Mouse (Mus musculus) megakaryocyte-erythroid progenitor cell, adult 5-6 weeks (primary cell): ENCODE measurements around the gene Has3. TPM values are rescaled to one million over a fixed set of nuclear protein-coding genes. Genes with fewer than 3 reads are reported as not detected.
"Not testable (repeated sequence)": the region's sequence is repeated elsewhere in the genome, so short reads cannot be mapped to it uniquely, and the experiment has no call there.

Experiments
- ATAC-seq: replicated peaks from 2 replicates; pipeline ENCODE4 v1.8.0; 2016; ENCODE audit warnings: mild to moderate bottlenecking, inconsistent platforms; ENCODE audit not compliant: severe bottlenecking, poor library complexity, low FRiP score, low TSS enrichment
- total RNA-seq, 2 experiments: library from RNA; stranded (forward) in 1 of 2; stranded (reverse) in 1 of 2; fragments of 200-1000, 215-1000 nt in 1 of 2; fragments of >200 nt in 1 of 2; fragmentation: Nextera tagmentation in 1 of 2; gene quantifications; 2 replicates each; pipeline ENCODE4 v1.2.3; 2014 to 2017

The Has3 gene
- total RNA-seq, 2 experiments from 2014 or later, result 0.66 TPM; not detected in 1

GRCm38 (mm10) chr8:106927247-106927646 lies 57.2 kb downstream of the Has3 start:
- ATAC-seq, result peak; percentile 88

GRCm38 (mm10) chr8:106928182-106928581 lies 58.1 kb downstream of the Has3 start:
- ATAC-seq, result not testable (repeated sequence)

GRCm38 (mm10) chr8:106929155-106929913 lies 59.3 kb downstream of the Has3 start:
- ATAC-seq, result no peak

GRCm38 (mm10) chr8:106929921-106930320 lies 59.9 kb downstream of the Has3 start:
- no peak for ATAC-seq

DNA sequence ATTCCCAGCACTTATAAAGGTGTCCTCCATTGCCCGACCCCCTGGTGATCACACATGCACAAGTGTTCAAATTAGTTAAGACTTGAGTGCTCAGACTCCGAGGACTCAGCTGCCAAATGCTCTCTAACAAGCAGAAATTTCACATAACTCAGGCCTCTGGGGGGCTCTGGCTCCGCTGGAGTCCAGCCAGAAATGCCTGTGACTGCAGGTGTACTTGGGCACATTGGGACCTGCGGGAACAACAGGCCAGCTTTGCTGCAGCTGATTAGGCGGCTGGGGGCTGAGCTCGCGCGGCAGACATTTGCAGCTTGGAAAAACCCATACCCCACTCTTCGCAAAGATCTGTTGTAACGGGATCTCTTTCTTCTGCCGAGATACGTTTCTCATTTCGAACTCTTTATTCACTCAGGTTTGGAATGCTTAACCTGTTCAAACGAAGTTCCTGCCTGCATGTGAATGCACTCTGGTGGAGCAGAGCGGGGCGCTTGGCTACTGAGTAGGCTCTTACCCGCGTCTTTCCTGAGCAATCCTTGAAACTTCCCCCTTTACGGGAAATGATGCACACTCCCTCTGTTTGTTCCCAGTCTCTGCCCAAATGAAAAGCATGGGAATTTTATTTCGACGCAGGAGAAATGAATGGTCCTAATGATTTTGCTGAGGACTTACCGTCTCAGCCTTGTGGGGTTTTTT lies 62.5 kb downstream of the Has3 start:
- no peak for ATAC-seq

- peak; percentile 56 for ATAC-seq
Observed at GRCm38 (mm10) chr8:106933506-106934143, 63.6 kb downstream of the Has3 start.

Other genes with a start within 250 kb of the Has3 start
- 7.6 and 14.2 TPM in 2 replicates for gene Tango6, start 187.2 kb upstream of the Has3 start, total RNA-seq (2014; fragmentation: Nextera tagmentation)
- gene Tango6, start 187.2 kb upstream of the Has3 start, total RNA-seq (2017), result 6.5 and 9.5 TPM in 2 replicates
- 75.1 and 84.5 TPM in 2 replicates for gene Utp4, start 23.4 kb downstream of the Has3 start, total RNA-seq (2014; fragmentation: Nextera tagmentation)
- gene Utp4, start 23.4 kb downstream of the Has3 start, total RNA-seq (2017), result 73.7 and 79.4 TPM in 2 replicates
- gene Sntb2, start 65.5 kb downstream of the Has3 start, total RNA-seq (2014; fragmentation: Nextera tagmentation), result 0.26 and 0.49 TPM in 2 replicates
- 0.34 and 0.52 TPM in 2 replicates for gene Sntb2, start 65.5 kb downstream of the Has3 start, total RNA-seq (2017)
- 36.0 and 36.8 TPM in 2 replicates for gene Vps4a, start 161.0 kb downstream of the Has3 start, total RNA-seq (2014; fragmentation: Nextera tagmentation)
- gene Vps4a, start 161.0 kb downstream of the Has3 start, total RNA-seq (2017), result 25.0 and 42.5 TPM in 2 replicates
- 37.9 and 40.1 TPM in 2 replicates for gene Pdf, start 178.4 kb downstream of the Has3 start, total RNA-seq (2014; fragmentation: Nextera tagmentation)
- 40.3 and 62.4 TPM in 2 replicates for gene Pdf, start 178.4 kb downstream of the Has3 start, total RNA-seq (2017)
- 19.8 and 30.3 TPM in 2 replicates for gene Cog8, start 186.4 kb downstream of the Has3 start, total RNA-seq (2014; fragmentation: Nextera tagmentation)
- 22.3 and 25.9 TPM in 2 replicates for gene Cog8, start 186.4 kb downstream of the Has3 start, total RNA-seq (2017)
- gene Nip7, start 186.6 kb downstream of the Has3 start, total RNA-seq (2014; fragmentation: Nextera tagmentation), result 47.4 and 67.6 TPM in 2 replicates
- 34.6 and 51.7 TPM in 2 replicates for gene Nip7, start 186.6 kb downstream of the Has3 start, total RNA-seq (2017)
- gene Tmed6, start 195.4 kb downstream of the Has3 start, total RNA-seq (2014; fragmentation: Nextera tagmentation), result not detected in 2 replicates
- gene Tmed6, start 195.4 kb downstream of the Has3 start, total RNA-seq (2017), result not detected in 2 replicates
- gene Terf2, start 226.3 kb downstream of the Has3 start, total RNA-seq (2014; fragmentation: Nextera tagmentation), result 48.8 and 52.7 TPM in 2 replicates
- gene Terf2, start 226.3 kb downstream of the Has3 start, total RNA-seq (2017), result 25.6 and 39.7 TPM in 2 replicates